Comparison of ENCODE assay signal across 20 mouse cellular contexts in genomic region chr11:46246393-46246792, GRCm38 (mm10). TPM values are rescaled to one million over a fixed set of nuclear protein-coding genes. Genes with fewer than 3 reads are reported as not detected.
"Had no signal": no experiment of that assay in that cellular context is flagged by ENCODE, and none has a peak within 500 bp of the region (broad histone marks: within the 10 kb centered on the region; RNA-seq: fewer than 3 reads in every experiment).

No protein-coding gene starts in this region.

- H3K27ac ChIP-seq: limb, embryonic 12.5 days; limb, embryonic 15.5 days; liver, embryonic 14.5 days; macrophage; midbrain, embryonic 12.5 days; midbrain, embryonic 15.5 days; neural tube, embryonic 13.5 days had no signal

- ATAC-seq: liver, postnatal 0 days; midbrain, embryonic 15.5 days had no signal

- H3K27me3 ChIP-seq: limb, embryonic 12.5 days; limb, embryonic 15.5 days; midbrain, embryonic 12.5 days; midbrain, embryonic 15.5 days; neural tube, embryonic 13.5 days had no signal

- H3K36me3 ChIP-seq: limb, embryonic 15.5 days had no signal

- H3K4me3 ChIP-seq: limb, embryonic 12.5 days; limb, embryonic 15.5 days; midbrain, embryonic 12.5 days; midbrain, embryonic 15.5 days; neural tube, embryonic 13.5 days had no signal

- H3K4me1 ChIP-seq: limb, embryonic 12.5 days; limb, embryonic 15.5 days; midbrain, embryonic 12.5 days; midbrain, embryonic 15.5 days had no signal

- H3K4me2 ChIP-seq: limb, embryonic 12.5 days; limb, embryonic 15.5 days; liver, embryonic 11.5 days; midbrain, embryonic 12.5 days; midbrain, embryonic 15.5 days; neural tube, embryonic 13.5 days had no signal

- H3K9me3 ChIP-seq: limb, embryonic 12.5 days; limb, embryonic 15.5 days; midbrain, embryonic 12.5 days; midbrain, embryonic 15.5 days; neural tube, embryonic 13.5 days had no signal

- DNase-seq: kidney, adult 18-20 months; kidney, adult 9 months; kidney, postnatal 25 days; left cerebral cortex, postnatal 4 days; liver, postnatal 0 days; lung, postnatal 14 days; retina, postnatal 1 day; thymus, adult 18-20 months; thymus, postnatal 36 days had no signal

- H3K9ac ChIP-seq: limb, embryonic 12.5 days; limb, embryonic 15.5 days; liver, embryonic 14.5 days; liver, postnatal 0 days; midbrain, embryonic 12.5 days; midbrain, embryonic 15.5 days; neural tube, embryonic 13.5 days had no signal

RNA-seq across cellular contexts. Expression of gene Fndc9, which starts 11.1 kb away (rescaled TPM):
- polyA plus RNA-seq: large intestine, adult 2 months; liver, embryonic 11.5 days; liver, embryonic 14.5 days; macrophage; small intestine, adult 2 months; spleen, adult 2 months had no signal
